ENCODE assay signal across 8 mouse cellular contexts in the genomic region with DNA sequence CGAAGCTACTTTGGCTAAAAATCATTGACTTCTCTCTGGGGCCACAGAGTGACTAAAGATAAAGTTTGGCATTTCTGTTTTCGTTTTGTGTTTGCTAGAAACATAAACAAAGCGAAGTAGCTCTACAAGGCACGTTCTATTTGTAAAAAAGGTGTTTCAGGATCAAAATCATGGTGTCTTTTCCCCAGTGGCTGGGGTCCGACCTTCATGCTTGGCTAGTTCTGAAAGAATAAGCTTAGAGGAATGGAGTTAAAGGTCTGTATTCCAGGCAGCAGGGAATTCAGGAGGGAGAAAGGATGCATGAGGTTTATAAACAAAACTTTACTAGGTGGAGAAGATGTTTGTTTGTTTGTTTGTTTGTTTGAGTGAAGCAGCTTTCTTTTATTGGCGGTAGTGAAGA. TPM values are rescaled to one million over a fixed set of nuclear protein-coding genes. Genes with fewer than 3 reads are reported as not detected.
DNase-seq lines count a peak whose midpoint lies in the region; ATAC-seq and TF ChIP-seq lines count a peak whose summit lies in the region.

No protein-coding gene starts in this region.

- peaks cover 8 to 24% of the 10 kb centered on the region in 2 experiments for H3K4me1 ChIP-seq in CH12.LX (ENCODE audit: control insufficient read depth in 1 of 2, insufficient read depth in 2 of 2)
- H3K4me1 ChIP-seq in forebrain, embryonic 13.5 days = peaks cover 10% of the 10 kb centered on the region
- H3K4me1 ChIP-seq in liver, embryonic 15.5 days (replicated peaks) = peaks cover 18% of the 10 kb centered on the region

- H3K4me2 ChIP-seq in CH12.LX (ENCODE audit: insufficient read depth, low read depth, poor library complexity, severe bottlenecking) = peak overlapping the region; percentile 97
- H3K4me2 ChIP-seq in forebrain, embryonic 13.5 days = peak overlapping the region; percentile 69
- H3K4me2 ChIP-seq in liver, embryonic 15.5 days = peak overlapping the region; percentile 91

- intact Hi-C loops in gastrocnemius, adult 2 months (cut with DNase I) = loop anchor here (10.0 kb wide), 1 partner anchor 405 kb away; the partner anchor contains the start of gene Col23a1

- peak overlapping the region; percentile 61 for H3K9ac ChIP-seq in CH12.LX (ENCODE audit: insufficient read depth, low read depth)
- H3K9ac ChIP-seq in forebrain, embryonic 13.5 days = peak overlapping the region; percentile 78
- H3K9ac ChIP-seq in liver, embryonic 15.5 days = no peak overlapping the region

- TF ChIP-seq POLR2A in CH12.LX (IDR thresholded peaks at IDR 0.05; ENCODE audit: low read depth, low read length) = no peak

- peaks cover 6% of the 10 kb centered on the region; the same call in 1 of the 2 replicates for H3K79me2 ChIP-seq in CH12.LX (replicated peaks; ENCODE audit: control insufficient read depth, extremely low read depth, insufficient read depth, poor library complexity, severe bottlenecking)

- in situ Hi-C loops in CH12.LX (cut with MboI; ENCODE audit: low pct_ligation_motif_present, low pct_unique_long_range_greater_than_20kb, low sequenced_read_pairs) = loop anchor here (10.0 kb wide), 1 partner anchor 75 kb away; the partner anchor contains the start of gene Nhp2

- 24% methylated on average over 6 of the region's 6 CpGs for WGBS in forebrain, embryonic 13.5 days
- WGBS in liver, embryonic 15.5 days (ENCODE audit: insufficient replicate concordance) = 24% methylated on average over 6 of the region's 6 CpGs

- H3K36me3 ChIP-seq in CH12.LX (replicated peaks in 1 of 2; ENCODE audit: control insufficient read depth in 1 of 2, insufficient read depth in 1 of 2, low read length in 1 of 2) = peaks cover 10 to 26% of the 10 kb centered on the region in 2 experiments
- peaks cover 11% of the 10 kb centered on the region; the same call in 1 of the 2 replicates for H3K36me3 ChIP-seq in forebrain, embryonic 13.5 days (ENCODE audit: poor library complexity, severe bottlenecking)
- peaks cover 10% of the 10 kb centered on the region; the same call in 1 of the 2 replicates for H3K36me3 ChIP-seq in liver, embryonic 15.5 days (replicated peaks)

- no peaks in the 10 kb centered on the region for H3K9me3 ChIP-seq in CH12.LX (replicated peaks; ENCODE audit: low read length)
- no peaks in the 10 kb centered on the region for H3K9me3 ChIP-seq in forebrain, embryonic 13.5 days (replicated peaks)
- no peaks in the 10 kb centered on the region for H3K9me3 ChIP-seq in liver, embryonic 15.5 days (replicated peaks)

- DNase-seq in gastrocnemius, adult 2 months = no peak
- no peak for DNase-seq in gastrocnemius, adult 8-10 months (ENCODE audit: low spot score in 2 of 2)
- peak; percentile 43 for DNase-seq in CH12.LX (ENCODE audit: extremely low read depth)
- no peak for DNase-seq in natural killer cell, adult 2 months (ENCODE audit: low spot score in 2 of 2)
- no peak for DNase-seq in right cerebral cortex, adult 18-20 months

- dilution Hi-C loops in CH12.LX (cut with MboI; ENCODE audit: extremely low pct_ligation_motif_present, extremely low pct_unique_long_range_greater_than_20kb, low sequenced_read_pairs) = no loop called here

- TF ChIP-seq RAD21 in CH12.LX (IDR thresholded peaks at IDR 0.05; ENCODE audit: low read depth, low read length) = no peak

- H3K27me3 ChIP-seq in CH12.LX (replicated peaks) = no peaks in the 10 kb centered on the region
- H3K27me3 ChIP-seq in forebrain, embryonic 13.5 days = no peaks in the 10 kb centered on the region
- H3K27me3 ChIP-seq in liver, embryonic 15.5 days = no peaks in the 10 kb centered on the region; the same call in 1 of the 2 replicates

- peak overlapping the region; percentile 95 for H3K4me3 ChIP-seq in gastrocnemius, adult 2 months
- peak overlapping the region; percentile 51 to 93 (median 71) for H3K4me3 ChIP-seq in CH12.LX (replicated peaks in 1 of 3; ENCODE audit: low read depth in 2 of 3, low read length in 2 of 3, poor library complexity in 1 of 3)
- peak overlapping the region; percentile 60 for H3K4me3 ChIP-seq in forebrain, embryonic 13.5 days
- peak overlapping the region; percentile 80 for H3K4me3 ChIP-seq in liver, embryonic 15.5 days (replicated peaks)

- no peak for TF ChIP-seq EP300 in CH12.LX (IDR thresholded peaks at IDR 0.05; ENCODE audit: low read length)

- ATAC-seq in forebrain, embryonic 13.5 days = no peak
- no peak for ATAC-seq in liver, embryonic 15.5 days (ENCODE audit: insufficient read depth)
- no peak for ATAC-seq in frontal cortex, adult (ENCODE audit: low TSS enrichment)

- H3K27ac ChIP-seq in gastrocnemius, adult 2 months = peak overlapping the region; percentile 96
- peak overlapping the region; percentile 94 for H3K27ac ChIP-seq in CH12.LX (ENCODE audit: insufficient read depth, low read depth)
- H3K27ac ChIP-seq in forebrain, embryonic 13.5 days = peak overlapping the region; percentile 99
- peak overlapping the region; percentile 93; the same call in 1 of the 2 replicates for H3K27ac ChIP-seq in liver, embryonic 15.5 days (replicated peaks)

- no peak for TF ChIP-seq CTCF in gastrocnemius, adult 2 months (IDR thresholded peaks at IDR 0.05)
- no peak for TF ChIP-seq CTCF in CH12.LX (conservative IDR thresholded peaks at IDR 0.05 in 1 of 2, IDR thresholded peaks at IDR 0.05 in 1 of 2; ENCODE audit: low read depth in 2 of 2, low read length in 2 of 2)

TF ChIP-seq in CH12.LX, 34 proteins besides CTCF, POLR2A, EP300 and RAD21:
- TF ChIP-seq ELF1 (IDR thresholded peaks at IDR 0.05; ENCODE audit: low read depth, low read length) (no peak), ZC3H11A (IDR thresholded peaks at IDR 0.05; ENCODE audit: low read depth, low read length) (no peak), JUND (conservative IDR thresholded peaks at IDR 0.05; ENCODE audit: low read depth, low read length) (no peak), BHLHE40 (IDR thresholded peaks at IDR 0.05; ENCODE audit: low read depth, low read length) (no peak), MAX (IDR thresholded peaks at IDR 0.05; ENCODE audit: low read length) (no peak), ZKSCAN1 (IDR thresholded peaks at IDR 0.05; ENCODE audit: borderline replicate concordance, low read depth, low read length) (no peak), MEF2A (IDR thresholded peaks at IDR 0.05; ENCODE audit: borderline replicate concordance, low read depth, low read length) (no peak), ETS1 (conservative IDR thresholded peaks at IDR 0.05; ENCODE audit: low read depth, low read length) (no peak), NELFE (IDR thresholded peaks at IDR 0.05; ENCODE audit: low read depth, low read length) (no peak), HCFC1 (IDR thresholded peaks at IDR 0.05; ENCODE audit: low read depth, low read length) (no peak), CHD1 (IDR thresholded peaks at IDR 0.05; ENCODE audit: low read depth, low read length) (no peak), GABPA (IDR thresholded peaks at IDR 0.05; ENCODE audit: insufficient replicate concordance, low read depth, low read length) (no peak), POLR2AphosphoS2 (IDR thresholded peaks at IDR 0.05; ENCODE audit: low read depth, low read length) (no peak), MYC (IDR thresholded peaks at IDR 0.05; ENCODE audit: low read depth, low read length) (no peak)

RNA-seq across cellular contexts. Expression of gene 0610009B22Rik, which starts 0.7 kb away (rescaled TPM):
- total RNA-seq in gastrocnemius, adult 2 months (2021) = 10 to 100 TPM; 42.1 to 43.2 TPM
- total RNA-seq in gastrocnemius, adult 8-10 months (2022) = 10 to 100 TPM; 45.1 to 53.9 (median 49.0) TPM
- total RNA-seq in CH12.LX (2012; rRNA removed) (41.8 and 45.1 TPM in 2 replicates), CH12.LX (2014; rRNA removed) (68.1 and 68.5 TPM in 2 replicates)
- 28.8 and 34.6 TPM in 2 replicates for polyA plus RNA-seq in CH12.LX (2012; ENCODE audit: insufficient read length, low read depth)
- 105 and 119 TPM in 2 replicates for polyA plus RNA-seq in forebrain, embryonic 13.5 days (2015; fragmentation: Nextera tagmentation; extraction: Ambion mirVana)
- polyA plus RNA-seq in liver, embryonic 15.5 days (2015; fragmentation: Nextera tagmentation; extraction: Ambion mirVana) = 29.4 and 35.2 TPM in 2 replicates

RNA-seq across cellular contexts. Expression of gene D930048N14Rik, which starts 38.6 kb away (rescaled TPM):
- total RNA-seq in gastrocnemius, adult 2 months (2021) = under 1 TPM; 0.20 to 0.31 TPM
- under 1 TPM in 3 of 4 experiments, not detected in 1; 0.15 to 0.19 (median 0.19) TPM for total RNA-seq in gastrocnemius, adult 8-10 months (2022)
- total RNA-seq in CH12.LX (2012; rRNA removed) = 1.3 and 1.5 TPM in 2 replicates
- total RNA-seq in CH12.LX (2014; rRNA removed) = 0.32 and 0.38 TPM in 2 replicates
- polyA plus RNA-seq in CH12.LX (2012; ENCODE audit: insufficient read length, low read depth) = 0.78 and 0.81 TPM in 2 replicates
- 0.44 and 0.54 TPM in 2 replicates for polyA plus RNA-seq in forebrain, embryonic 13.5 days (2015; fragmentation: Nextera tagmentation; extraction: Ambion mirVana)
- 0.36 and 0.60 TPM in 2 replicates for polyA plus RNA-seq in liver, embryonic 15.5 days (2015; fragmentation: Nextera tagmentation; extraction: Ambion mirVana)

RNA-seq across cellular contexts. Expression of gene N4bp3, which starts 38.7 kb away (rescaled TPM):
- 1 to 10 TPM; 2.7 to 4.2 TPM for total RNA-seq in gastrocnemius, adult 2 months (2021)
- total RNA-seq in gastrocnemius, adult 8-10 months (2022) = 1 to 10 TPM; 2.0 to 3.1 (median 2.5) TPM
- total RNA-seq in CH12.LX (2012; rRNA removed) (19.7 and 21.2 TPM in 2 replicates), CH12.LX (2014; rRNA removed) (17.8 and 19.1 TPM in 2 replicates)
- polyA plus RNA-seq in CH12.LX (2012; ENCODE audit: insufficient read length, low read depth) = 22.1 and 25.4 TPM in 2 replicates
- polyA plus RNA-seq in forebrain, embryonic 13.5 days (2015; fragmentation: Nextera tagmentation; extraction: Ambion mirVana) = 7.7 and 8.4 TPM in 2 replicates
- polyA plus RNA-seq in liver, embryonic 15.5 days (2015; fragmentation: Nextera tagmentation; extraction: Ambion mirVana) = 2.9 TPM in 2 replicates

RNA-seq across cellular contexts. Expression of gene Rmnd5b, which starts 53.6 kb away (rescaled TPM):
- 10 to 100 TPM; 11.4 to 11.6 TPM for total RNA-seq in gastrocnemius, adult 2 months (2021)
- total RNA-seq in gastrocnemius, adult 8-10 months (2022) = 10 to 100 TPM; 10.5 to 13.0 (median 12.3) TPM
- total RNA-seq in CH12.LX (2012; rRNA removed) (46.6 and 46.7 TPM in 2 replicates), CH12.LX (2014; rRNA removed) (39.0 and 41.1 TPM in 2 replicates)
- polyA plus RNA-seq in CH12.LX (2012; ENCODE audit: insufficient read length, low read depth) = 59.5 and 60.2 TPM in 2 replicates
- 53.8 and 61.2 TPM in 2 replicates for polyA plus RNA-seq in forebrain, embryonic 13.5 days (2015; fragmentation: Nextera tagmentation; extraction: Ambion mirVana)
- polyA plus RNA-seq in liver, embryonic 15.5 days (2015; fragmentation: Nextera tagmentation; extraction: Ambion mirVana) = 20.0 and 21.1 TPM in 2 replicates
